Mouse (Mus musculus): Measurements from ENCODE around the gene Myzap. TPM values are rescaled to one million over a fixed set of nuclear protein-coding genes. Genes with fewer than 3 reads are reported as not detected.
A peak's percentile ranks its signal among the peaks of the same experiment; 100 is the strongest.

Myzap gene
- total and polyA plus RNA-seq, 3 experiments = 3.9 to 11.7 (median 10.3) TPM

DNA sequence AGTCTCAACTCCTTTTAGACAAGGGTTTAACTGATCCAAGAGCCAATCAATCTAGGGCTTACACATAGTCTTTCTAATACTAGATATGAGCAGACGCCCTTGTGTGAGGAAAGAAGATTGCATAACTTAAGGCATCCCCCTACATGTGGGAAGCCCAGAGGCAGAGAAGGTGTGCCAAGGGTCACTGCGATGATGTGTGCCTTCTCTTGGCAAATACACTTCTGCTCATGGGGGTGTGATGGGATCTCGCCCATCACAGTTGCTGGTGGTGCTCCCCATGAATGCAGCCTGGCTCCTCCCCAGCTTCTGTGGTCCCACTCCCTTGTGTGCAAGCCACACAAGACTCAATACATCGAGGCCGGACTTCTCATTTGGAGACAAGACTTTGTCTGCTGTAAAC lies 47.3 kb downstream of the Myzap start:
- DNase-seq = no peak

DNA sequence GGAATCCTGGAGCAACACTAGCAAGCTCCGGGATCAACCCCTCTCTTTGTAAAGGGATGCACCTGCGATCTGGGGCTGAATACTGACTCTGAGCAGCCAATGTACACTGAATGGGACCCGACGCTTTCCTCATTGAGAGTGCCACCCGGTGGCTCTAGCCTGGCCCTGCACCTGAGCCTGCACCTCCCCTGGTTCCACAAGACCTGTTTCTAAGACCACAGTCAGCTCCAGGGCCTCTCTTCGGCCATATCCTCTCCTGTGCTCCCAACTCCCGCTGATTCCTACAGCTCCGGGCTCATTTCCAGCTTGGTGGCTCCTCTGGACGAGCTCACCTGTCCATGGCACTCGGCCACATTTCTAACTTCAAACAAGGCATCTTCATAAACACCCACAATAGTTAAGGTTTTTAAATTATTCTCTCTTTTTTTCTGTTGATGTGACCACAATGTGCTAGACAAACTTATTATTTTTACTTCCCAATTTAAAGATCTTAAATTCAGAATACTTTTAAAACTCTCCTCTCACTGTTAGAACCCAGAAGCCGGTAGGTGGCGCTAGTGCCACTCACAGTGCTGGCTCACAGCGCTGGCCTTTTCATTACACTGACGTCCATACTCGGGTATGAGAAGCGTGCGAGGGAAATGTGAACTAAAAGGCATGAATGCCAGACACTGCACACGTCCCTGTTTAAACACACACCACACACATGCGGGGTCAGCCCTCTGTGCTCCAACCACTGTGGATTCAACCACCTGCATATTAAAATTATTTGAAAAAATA lies 48.5 kb downstream of the Myzap start:
- peak; percentile 74 for DNase-seq

DNA sequence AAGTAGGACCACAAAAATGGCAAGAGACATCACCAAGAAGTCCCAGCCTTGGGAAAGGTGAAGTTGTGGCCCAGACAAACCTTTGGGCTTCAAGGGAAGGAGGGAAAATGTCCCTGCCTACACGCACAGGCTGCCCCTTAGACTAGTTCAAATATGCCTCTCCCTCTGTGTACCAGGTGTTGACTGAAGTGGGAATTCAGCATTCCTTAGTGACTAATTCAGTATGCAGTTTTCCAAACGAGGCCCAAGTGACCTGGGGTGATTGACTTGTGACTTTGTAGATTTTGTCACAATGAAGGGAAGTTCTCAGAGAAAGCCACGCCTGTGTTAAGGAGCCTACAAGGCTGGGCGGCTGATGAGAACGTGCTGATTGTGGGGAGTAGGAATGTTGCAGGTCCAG lies 49.9 kb downstream of the Myzap start:
- no peak for DNase-seq

DNA sequence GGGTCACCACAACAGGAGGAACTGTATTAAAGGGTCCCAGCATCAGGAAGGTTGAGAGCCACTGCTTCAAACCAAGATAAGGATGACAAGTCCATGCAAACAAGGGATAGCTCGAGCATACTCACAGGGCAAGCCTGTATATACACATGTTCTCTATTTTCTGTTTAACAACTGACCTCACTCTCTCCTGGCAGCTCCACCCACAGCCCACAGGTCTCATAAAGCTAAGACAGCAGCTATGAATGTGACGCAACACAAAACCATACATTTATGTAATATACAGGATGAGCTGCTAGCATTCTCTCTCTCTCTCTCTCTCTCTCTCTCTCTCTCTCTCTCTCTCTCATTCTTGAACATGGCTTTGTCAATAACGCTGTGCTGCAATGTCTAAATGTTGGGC lies 51.4 kb downstream of the Myzap start:
- DNase-seq = no peak

DNA sequence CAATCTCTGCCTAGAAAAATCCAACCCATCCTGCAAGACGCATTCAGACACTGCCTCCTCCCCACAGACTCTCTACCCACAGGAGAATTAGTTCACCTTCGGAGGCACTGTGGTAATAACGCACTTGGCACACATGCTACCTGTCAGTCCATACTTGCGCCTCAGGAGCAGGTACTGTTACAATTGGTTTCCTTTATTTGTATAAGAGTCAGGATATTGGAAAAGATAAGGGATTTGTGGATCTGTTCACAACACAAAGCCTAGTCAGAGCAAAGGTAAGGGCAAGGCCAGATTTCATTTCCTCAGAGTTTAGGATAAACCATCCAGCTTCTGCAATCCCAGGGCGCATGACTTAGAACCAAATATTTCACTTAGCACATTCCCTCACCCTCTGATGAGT lies 56.4 kb downstream of the Myzap start:
- no peak for DNase-seq

DNA sequence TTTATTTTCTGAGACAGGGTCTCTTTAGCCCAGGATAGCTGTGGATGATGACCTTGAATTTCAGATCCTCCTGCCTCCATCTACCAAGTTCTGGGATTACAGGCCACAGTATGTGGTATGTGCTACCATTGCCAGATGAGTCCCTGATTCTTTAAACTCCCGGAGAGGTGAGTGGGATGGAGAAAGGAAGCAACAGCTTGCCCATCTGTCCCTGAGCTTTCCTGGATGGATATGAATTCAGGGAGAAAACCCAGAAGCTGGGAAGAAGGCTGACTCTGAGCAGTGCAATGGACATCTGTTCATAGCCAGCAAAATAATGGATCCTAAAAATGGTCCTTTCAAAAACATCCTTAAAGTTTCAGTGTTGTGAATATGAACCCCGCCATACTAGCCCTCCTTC lies 57.1 kb downstream of the Myzap start:
- DNase-seq = no peak

DNA sequence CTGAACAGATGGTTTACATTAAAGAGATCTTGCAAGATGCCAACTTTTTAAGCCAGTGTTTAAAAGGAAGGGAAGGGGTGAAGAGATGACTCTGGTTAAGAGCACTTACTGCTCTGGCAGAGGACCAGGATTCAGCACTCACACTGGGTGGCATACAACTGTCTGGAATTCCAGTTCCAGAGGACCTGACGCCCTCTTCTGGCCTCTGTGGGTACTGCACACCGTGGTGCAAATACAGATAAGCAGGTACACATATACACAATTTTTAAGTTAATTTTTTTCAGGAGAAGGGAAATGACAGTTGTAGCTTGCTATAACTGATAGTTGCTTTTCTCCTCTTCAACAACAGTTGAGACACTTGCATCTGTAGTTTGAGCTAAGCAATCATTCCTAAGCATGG lies 62.2 kb downstream of the Myzap start:
- DNase-seq = no peak

DNA sequence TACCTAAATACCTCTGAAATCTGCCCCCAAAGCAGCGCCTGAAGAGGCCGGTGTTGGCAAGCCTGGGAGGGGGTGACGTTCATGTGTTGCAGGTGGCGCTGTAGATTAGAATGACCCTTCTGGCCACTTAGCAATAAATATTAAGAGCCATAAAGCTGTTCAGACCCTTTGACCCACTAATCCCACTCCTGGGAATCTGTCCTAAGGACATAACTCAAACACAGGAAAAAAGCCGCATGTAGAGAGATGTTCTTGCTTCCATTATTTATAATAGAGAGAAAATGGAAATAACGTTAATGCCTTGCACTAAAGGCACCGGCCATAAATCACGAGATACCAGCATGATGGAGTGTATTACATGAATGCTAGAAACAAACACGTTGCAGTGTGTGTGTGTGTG lies 64.7 kb downstream of the Myzap start:
- no peak for DNase-seq

DNA sequence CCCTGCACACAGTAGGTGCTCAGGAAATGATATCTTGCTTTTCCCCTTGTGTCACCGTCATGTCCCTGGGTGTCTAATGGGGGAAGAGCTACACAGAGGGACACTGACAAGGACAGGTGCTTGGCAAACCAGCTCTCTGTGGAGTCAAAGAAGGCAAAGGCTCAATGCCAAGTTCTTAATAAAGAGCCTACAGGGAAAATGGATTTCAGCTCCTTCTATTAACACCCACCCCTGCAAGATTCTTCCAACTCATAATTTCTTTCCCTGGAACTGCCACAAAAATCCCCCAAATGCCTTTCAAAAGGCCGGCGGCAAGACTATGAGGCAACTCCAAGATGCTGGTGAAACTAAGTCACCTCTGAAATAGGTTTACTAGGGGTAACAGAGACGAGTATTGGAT lies 68.3 kb downstream of the Myzap start:
- no peak for DNase-seq

DNA sequence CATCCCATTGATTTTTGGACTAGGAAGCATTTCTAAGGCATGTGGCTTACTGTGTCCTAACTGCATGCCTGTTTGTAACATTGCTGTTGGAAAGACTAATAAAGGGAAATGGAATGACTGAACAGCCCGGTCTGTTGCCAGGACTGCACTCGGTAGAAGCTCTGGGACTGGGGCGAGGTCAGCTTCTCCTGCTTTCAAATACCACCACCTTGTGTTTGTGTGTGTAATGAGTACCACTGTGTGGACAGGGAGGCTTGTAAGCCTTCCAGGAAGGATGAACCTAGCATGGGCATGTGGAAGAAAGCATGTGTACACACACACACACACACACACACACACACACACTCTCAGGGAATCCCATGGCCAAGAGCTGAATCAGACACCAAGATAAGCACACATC lies 72.3 kb downstream of the Myzap start:
- no peak for DNase-seq

DNA sequence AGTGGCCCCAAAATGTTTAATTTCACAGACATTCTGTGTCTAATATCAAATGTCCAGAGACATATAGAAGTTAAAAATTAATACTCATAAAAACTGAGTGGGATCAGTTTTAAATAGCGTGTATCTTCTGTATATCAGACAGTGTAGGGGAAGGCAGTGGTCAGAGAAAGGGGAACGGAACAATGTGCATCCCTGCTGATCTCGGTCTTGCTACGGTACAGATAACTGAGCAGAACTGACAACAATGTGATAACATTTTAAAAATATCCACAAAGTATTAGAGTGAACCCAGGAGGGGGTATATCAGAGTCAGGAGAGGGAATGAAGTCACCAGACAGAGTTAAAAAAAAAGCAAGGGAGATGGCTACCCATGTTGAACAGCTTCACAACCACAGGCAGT lies 74.7 kb downstream of the Myzap start:
- no peak for DNase-seq

DNA sequence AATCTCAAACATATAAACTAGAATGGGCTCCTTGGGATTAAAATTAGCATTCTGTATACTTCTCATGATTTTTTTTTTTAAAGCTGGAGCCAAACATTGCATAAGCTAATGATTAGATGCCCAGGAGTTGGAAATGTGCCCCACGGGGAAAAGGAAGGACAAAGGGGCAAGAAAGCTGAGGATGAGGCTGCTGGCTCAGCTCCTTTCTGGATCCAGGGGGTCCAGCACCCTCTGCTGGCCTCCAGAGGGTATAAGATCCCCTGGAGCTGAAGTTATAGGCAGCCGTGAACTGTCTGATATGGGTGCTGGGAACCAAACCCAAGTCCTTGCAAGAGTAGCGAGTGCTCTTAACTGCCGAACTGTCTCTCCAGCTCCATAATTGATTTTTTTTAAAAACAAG lies 76.3 kb downstream of the Myzap start:
- DNase-seq = no peak

DNA sequence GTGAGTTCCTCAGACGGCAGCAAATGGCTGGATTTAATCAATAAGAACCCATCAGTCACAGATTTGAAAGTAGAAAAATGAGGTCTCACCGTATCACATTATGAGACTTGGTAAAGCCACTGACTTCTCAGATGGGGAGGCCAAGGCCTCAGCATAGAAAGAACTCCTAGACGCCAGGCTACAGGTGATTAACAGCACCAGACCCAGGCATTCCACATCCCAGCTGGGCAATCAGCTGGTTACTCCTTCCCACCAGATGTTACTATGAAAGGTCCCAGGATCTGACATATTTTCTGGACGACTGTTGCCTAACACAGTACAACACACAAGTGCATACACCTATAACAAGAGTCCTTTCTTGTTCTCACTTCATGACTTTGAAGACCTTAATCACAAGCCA lies 78.6 kb downstream of the Myzap start:
- no peak for DNase-seq

DNA sequence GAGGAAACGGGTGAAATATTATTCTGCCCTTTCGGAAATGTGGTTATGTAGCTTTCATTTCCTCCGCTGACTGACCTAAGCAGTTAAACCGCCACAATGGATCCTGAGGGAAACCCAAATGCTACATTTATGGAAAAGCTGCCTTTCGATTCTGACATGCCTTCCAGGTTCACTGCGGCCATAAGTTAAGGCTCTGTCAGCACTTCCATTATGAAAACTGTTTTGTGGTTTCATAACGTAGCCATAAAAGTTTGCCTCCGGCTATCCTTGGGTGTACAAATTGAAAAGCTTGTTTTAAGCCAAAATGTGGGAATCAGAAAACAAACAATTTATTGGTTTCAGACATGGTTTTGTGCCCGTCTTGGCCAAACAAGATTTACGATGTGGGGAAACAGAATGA lies 79.3 kb downstream of the Myzap start:
- no peak for DNase-seq

DNA sequence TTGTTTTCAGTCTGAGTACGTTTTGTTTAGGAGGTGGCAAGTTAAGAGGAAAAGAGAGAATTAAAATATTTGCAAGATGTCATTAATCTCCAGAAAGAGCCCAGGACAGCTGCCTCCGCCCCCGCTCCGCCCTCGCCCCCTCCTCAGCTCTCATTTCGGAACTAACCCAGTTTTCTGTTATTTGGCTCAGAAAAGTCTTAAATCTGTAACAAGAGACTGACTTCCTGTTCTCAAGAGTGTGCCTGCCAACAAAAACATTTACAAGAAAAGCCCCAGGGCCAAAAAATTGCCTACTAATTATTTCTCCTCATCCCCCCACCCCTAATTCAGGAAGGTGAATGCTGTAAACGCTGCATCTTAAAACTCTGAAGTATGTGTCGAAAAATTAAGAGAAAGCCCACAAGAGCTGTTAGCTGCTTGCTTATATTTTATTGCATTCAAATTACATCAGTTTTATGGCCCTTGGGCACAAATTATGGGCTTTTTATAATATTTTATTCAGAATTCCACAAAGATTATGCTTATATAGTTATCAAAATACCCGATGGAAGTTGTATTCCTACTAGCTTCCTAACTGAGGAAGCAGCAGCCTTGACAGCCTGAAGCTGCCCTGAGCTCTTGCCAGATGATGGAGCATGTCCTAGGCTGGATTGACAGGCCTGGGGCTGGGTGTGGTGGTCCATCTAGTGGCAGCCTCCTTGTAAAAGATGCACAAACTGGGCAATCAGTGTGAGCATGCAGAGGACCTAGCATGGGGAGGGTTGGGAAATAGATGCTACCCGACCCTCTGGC lies 93.6 kb downstream of the Myzap start:
- DNase-seq = no peak

DNA sequence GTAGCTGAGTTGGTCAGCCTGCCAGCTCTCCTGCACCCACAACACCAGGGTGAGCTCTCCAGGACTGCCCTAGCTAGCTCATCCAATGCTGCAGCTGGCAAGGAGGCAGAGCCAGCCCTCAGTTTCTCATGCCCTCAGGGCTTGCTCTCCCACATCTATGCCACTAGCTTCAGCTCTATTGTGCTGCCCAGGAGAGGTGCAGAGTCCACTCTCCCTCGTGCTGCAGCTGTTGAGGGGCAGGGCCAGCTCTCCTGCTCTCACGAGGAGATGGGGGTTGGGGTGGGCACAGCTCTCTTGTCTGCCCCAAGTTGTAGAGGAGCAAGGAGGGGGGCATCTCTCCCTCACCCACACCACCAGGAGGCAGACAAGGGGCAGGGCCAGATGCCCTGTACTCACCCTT lies 95.5 kb downstream of the Myzap start:
- DNase-seq = no peak

DNA sequence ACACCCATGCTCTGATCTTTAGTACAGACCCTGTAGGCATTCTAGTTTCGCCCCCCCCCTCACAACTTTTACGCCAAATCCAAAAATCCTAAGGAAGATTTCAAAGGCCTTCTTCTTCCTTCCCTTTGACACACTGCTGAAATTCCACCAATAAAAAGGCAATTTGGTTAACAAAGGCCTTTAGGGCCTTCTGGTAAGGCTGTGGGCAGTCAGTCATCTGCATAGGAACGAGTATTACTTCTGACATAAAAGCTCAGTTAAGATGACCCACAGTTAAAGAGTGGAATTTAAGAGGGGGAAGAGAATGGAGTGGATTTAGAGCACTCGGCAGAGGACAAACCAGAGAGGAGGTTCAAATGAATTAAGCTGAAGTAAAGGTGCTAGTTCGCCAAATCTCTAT lies 98.4 kb downstream of the Myzap start:
- no peak for DNase-seq

DNA sequence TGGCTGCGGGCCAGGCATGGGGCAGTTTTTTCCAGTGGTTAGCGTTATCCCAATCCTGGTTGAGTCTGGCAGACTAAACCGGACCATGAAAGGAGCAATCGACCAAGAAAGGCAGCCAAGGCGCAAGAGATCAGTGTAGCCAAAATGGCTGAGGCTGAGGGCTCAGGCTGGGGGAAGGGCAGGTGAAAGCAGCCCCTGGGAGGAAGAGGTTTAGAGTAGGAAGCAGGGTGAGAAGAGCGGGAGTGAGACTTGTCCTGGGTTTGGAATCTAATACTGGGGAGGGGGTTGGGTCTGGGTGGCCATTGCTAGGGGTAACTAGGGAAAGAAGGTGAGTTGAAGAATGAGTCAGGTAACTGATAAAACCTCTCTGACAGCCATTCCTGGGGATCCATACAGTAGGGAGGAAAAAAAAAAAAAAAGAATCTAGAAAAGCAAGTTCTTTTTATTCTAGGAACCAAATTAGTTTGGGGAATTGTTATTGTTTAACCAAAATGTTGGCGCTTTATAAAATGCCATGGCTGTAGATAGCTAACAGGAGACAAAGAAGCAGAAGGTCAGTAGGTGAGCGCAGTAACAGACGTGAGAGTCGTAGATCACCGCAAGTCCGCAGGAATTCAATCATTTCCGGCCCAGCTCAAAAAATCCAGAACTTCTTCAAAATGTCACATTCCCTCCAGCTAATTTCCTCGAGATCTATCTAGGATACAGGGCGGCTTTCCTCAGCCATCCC lies 99.7 kb downstream of the Myzap start:
- DNase-seq = no peak

DNA sequence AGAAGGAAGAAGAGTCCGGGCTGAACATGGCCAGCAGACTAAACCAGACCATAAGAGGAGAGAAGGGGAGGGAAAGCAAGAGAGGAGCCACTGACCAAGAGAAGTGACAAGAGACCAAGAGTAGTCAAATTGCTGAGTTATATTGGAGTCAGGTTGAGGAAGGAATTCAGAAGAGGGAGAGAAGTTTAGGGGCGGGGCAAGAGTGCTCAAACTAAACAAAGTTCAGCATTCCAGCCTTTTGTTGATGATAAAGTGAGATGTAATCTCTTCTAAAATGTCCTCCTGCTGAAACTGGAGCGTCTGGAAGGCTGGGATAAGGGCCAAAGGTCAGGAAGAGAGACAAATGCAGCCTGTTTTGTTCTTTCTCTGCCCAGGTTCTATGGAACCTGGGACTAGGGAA lies 102.1 kb downstream of the Myzap start:
- DNase-seq = no peak

DNA sequence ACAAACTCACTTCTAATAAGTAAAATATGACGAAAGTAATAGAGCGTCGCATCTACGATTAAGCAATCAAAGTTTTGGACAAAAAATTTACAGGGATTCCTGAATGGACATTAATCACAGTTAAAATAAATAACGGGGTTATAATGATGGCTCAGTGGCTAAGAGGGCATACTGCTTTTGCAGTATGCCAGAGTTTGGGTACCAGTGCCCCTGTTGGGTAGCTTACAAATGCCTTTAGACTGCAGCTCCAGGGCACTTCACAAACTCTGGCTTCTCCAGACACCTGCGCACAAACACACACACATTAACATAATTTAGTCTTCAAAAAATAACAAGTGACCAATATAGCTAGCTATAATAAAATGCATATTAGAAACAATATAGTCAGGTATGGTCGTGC lies 106.0 kb downstream of the Myzap start:
- DNase-seq = no peak

DNA sequence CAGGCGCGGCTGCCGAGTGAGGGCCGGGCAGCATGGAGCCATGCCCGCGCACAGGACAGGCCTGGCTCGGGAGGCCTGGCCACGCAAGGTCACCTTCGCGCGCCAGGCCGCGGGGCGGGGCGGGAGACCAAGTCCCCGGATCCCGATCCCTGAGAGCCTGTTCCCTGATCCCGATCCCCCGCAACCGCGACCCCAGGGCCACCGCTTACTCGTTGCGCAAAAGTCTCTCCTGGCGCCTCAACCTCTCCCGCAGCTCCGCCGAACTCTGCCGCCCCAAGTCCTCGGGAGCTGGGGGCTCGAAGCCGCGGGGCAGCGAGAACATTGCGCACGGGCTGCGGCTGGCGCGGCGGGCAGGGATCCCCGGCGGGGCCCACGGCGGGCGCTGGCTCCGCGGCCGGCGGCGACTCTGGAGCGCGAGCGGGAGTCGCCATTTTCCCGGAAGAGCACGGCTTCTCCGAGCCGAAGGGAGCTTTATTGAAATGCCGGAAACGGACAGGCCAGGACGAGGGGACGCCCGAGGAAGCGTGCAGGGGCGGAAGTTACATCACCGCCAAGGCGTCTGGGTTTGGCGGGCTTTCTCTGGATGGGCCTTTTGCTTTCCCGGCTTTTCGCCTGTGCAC lies 106.6 kb downstream of the Myzap start, which contains the start of gene Polr2m:
Gene Polr2m, minus strand, starts transcription at position 461 of the 620 bp plus-strand sequence.
- DNase-seq = peak; percentile 98

DNA sequence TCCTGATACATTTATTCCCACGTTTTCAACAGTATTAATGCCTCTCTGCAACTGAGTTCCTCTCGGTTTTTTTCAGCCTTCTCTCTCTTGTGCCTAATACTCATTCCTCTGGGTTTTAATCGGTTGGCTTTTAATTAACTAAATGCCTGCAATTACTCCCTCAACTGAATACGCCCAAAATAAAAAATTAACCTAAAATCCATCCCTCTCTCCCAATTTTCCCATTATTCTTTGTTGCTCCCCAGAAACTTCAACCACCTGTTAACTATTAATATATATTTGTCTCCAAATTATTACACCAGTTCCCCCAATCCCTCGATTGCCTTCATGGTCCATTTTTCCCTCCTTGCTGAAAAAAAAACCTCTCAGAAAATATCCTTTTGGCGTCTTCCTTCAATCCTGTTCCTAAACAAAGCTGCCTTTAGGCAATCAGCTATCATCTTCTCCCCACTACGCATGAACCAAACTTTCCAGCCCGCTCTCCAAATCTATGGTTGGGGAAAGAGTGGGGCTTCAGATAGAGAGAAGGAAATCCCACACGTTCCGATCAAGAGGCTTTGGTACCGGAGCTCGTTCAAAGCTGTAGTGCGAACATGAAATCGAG lies 107.2 kb downstream of the Myzap start:
- no peak for DNase-seq
